Mouse (Mus musculus): ENCODE results near the gene Usp17le. TPM values are rescaled to one million over a fixed set of nuclear protein-coding genes. Genes with fewer than 3 reads are reported as not detected.
"Not testable (repeated sequence)": the region's sequence is repeated elsewhere in the genome, so short reads cannot be mapped to it uniquely, and the experiment has no call there.

Usp17le gene
- total RNA-seq (2012; rRNA removed): not detected in 2 replicates
- not detected for polyA plus RNA-seq (2012; ENCODE audit: insufficient read depth in 1 of 2, insufficient read length in 2 of 2, low read depth in 1 of 2, low replicate concordance in 2 of 2, missing spikeins in 1 of 2)

DNA sequence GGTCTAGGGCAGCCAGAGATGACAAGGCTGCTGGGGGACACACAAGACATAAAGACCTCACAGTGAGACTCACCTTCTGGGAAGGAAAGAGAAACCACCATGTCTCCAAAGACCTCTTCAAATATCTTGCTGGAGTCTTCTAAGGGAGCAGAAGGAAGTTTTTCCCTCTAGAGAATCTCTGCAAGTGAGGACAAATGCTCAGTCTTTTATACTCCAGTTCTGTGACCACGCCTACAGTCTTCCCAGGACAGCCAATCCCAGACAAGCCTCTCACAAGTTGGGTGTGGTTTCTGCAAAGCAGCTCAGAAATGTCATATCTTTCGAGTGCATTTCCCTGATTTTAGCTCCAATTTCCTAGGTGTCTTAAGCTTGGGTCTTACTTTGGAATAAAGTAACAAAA lies at the start of gene Usp17le:
Gene Usp17le (minus strand): TSS at position 101 of the 400 bp plus-strand sequence.
- H3K9me3 ChIP-seq (replicated peaks; ENCODE audit: insufficient read depth, low read length); H3K27me3 ChIP-seq (ENCODE audit: control insufficient read depth in 1 of 2, insufficient read depth in 2 of 2, low read length in 2 of 2); H3K4me3 ChIP-seq (ENCODE audit: control insufficient read depth in 1 of 2, insufficient read depth in 1 of 2, low read depth in 2 of 2, low read length in 2 of 2); H3K79me2 ChIP-seq (ENCODE audit: control insufficient read depth, insufficient read depth, low read length, poor library complexity); H3K27ac ChIP-seq (ENCODE audit: control insufficient read depth, low read depth, low read length); H3K9ac ChIP-seq (ENCODE audit: control insufficient read depth, low read depth, low read length, poor library complexity, severe bottlenecking); DNase-seq (ENCODE audit: low read depth, low spot score); H3K4me1 ChIP-seq (ENCODE audit: control insufficient read depth in 1 of 2, insufficient read depth in 2 of 2, low read length in 2 of 2); H3K36me3 ChIP-seq (ENCODE audit: control insufficient read depth in 1 of 2, insufficient read depth in 2 of 2, low read length in 2 of 2): not testable (repeated sequence)

DNA sequence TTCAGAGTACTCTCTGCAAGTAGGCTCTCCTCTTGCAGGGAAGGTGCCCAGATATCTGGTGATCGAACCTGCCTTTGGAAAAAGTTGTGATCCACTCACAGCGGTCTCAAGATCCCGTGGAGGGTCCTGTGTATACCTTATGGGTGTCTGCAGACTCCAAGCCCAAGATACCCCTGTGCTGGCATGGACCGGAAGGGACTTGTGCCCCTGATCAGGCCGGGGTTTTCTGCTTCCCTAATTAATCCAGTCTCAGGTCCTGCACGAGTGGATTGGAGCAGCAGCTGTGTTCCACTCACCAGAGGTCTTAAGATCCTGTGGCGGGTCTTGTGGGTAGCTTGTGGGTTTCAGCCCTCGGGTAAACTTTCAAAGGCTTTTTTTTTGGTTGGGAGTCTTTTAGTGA lies 33.1 kb upstream of the Usp17le start:
- H3K27ac ChIP-seq (ENCODE audit: control insufficient read depth, low read depth, low read length); H3K4me3 ChIP-seq (ENCODE audit: control insufficient read depth in 1 of 2, insufficient read depth in 1 of 2, low read depth in 2 of 2, low read length in 2 of 2); H3K79me2 ChIP-seq (ENCODE audit: control insufficient read depth, insufficient read depth, low read length, poor library complexity); H3K4me1 ChIP-seq (ENCODE audit: control insufficient read depth in 1 of 2, insufficient read depth in 2 of 2, low read length in 2 of 2); H3K9me3 ChIP-seq (replicated peaks; ENCODE audit: insufficient read depth, low read length); H3K27me3 ChIP-seq (ENCODE audit: control insufficient read depth in 1 of 2, insufficient read depth in 2 of 2, low read length in 2 of 2); H3K36me3 ChIP-seq (ENCODE audit: control insufficient read depth in 1 of 2, insufficient read depth in 2 of 2, low read length in 2 of 2); H3K9ac ChIP-seq (ENCODE audit: control insufficient read depth, low read depth, low read length, poor library complexity, severe bottlenecking); DNase-seq (ENCODE audit: low read depth, low spot score): not testable (repeated sequence)

DNA sequence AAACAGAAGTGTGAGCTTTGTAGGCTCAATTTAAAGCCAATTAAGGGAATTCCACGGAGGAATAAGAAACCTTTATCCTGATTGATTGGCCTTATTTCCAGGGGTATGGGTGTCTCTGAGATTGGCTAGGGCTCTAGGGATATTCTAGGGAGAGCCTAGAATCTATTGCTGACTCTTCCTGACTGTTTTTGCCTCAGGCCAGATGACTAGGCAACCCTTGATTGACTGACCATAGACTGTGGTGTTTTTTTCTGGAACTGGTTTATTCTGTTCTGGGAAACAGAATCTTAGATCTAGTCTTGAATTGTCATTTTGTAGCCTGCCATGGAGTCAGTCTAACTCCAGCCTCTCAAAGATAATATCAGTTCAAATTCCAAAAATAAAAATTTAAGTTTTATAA lies 13.5 kb upstream of the Usp17le start:
- TF ChIP-seq RCOR1 (IDR thresholded peaks at IDR 0.05; ENCODE audit: low read depth, low read length) (no peak), EP300 (IDR thresholded peaks at IDR 0.05; ENCODE audit: low read depth in 1 of 2, low read length in 2 of 2) (no peak), CHD1 (IDR thresholded peaks at IDR 0.05; ENCODE audit: low read depth, low read length) (no peak), MAX (IDR thresholded peaks at IDR 0.05; ENCODE audit: low read length) (no peak), GABPA (IDR thresholded peaks at IDR 0.05; ENCODE audit: low read depth, low read length) (no peak)
- H3K9me3 ChIP-seq (replicated peaks; ENCODE audit: insufficient read depth, low read length): no peaks in the 10 kb centered on the region
- no peaks in the 10 kb centered on the region for H3K4me1 ChIP-seq (ENCODE audit: control insufficient read depth in 1 of 2, insufficient read depth in 2 of 2, low read length in 2 of 2)
- no peak overlapping the region for H3K4me3 ChIP-seq (ENCODE audit: control insufficient read depth in 1 of 2, insufficient read depth in 1 of 2, low read depth in 2 of 2, low read length in 2 of 2)
- no peaks in the 10 kb centered on the region for H3K36me3 ChIP-seq (ENCODE audit: control insufficient read depth in 1 of 2, insufficient read depth in 2 of 2, low read length in 2 of 2)
- H3K27ac ChIP-seq (ENCODE audit: control insufficient read depth, low read depth, low read length): no peak overlapping the region
- DNase-seq (ENCODE audit: low read depth, low spot score): no peak
- H3K9ac ChIP-seq (ENCODE audit: control insufficient read depth, low read depth, low read length, poor library complexity, severe bottlenecking): no peak overlapping the region
- H3K27me3 ChIP-seq (ENCODE audit: control insufficient read depth in 1 of 2, insufficient read depth in 2 of 2, low read length in 2 of 2): no peaks in the 10 kb centered on the region
- H3K79me2 ChIP-seq (ENCODE audit: control insufficient read depth, insufficient read depth, low read length, poor library complexity): no peaks in the 10 kb centered on the region

Other genes with a start within 250 kb of the Usp17le start
- not detected in 2 replicates for gene Olfr651, start 227.3 kb downstream of the Usp17le start, total RNA-seq (2012; rRNA removed)
- gene Olfr651, start 227.3 kb downstream of the Usp17le start, polyA plus RNA-seq (2012; ENCODE audit: insufficient read depth in 1 of 2, insufficient read length in 2 of 2, low read depth in 1 of 2, low replicate concordance in 2 of 2, missing spikeins in 1 of 2): not detected
- gene Olfr652, start 216.6 kb downstream of the Usp17le start, total RNA-seq (2012; rRNA removed): not detected in 2 replicates
- gene Olfr652, start 216.6 kb downstream of the Usp17le start, polyA plus RNA-seq (2012; ENCODE audit: insufficient read depth in 1 of 2, insufficient read length in 2 of 2, low read depth in 1 of 2, low replicate concordance in 2 of 2, missing spikeins in 1 of 2): not detected
- not detected in 2 replicates for gene Olfr653, start 200.2 kb downstream of the Usp17le start, total RNA-seq (2012; rRNA removed)
- not detected for gene Olfr653, start 200.2 kb downstream of the Usp17le start, polyA plus RNA-seq (2012; ENCODE audit: insufficient read depth in 1 of 2, insufficient read length in 2 of 2, low read depth in 1 of 2, low replicate concordance in 2 of 2, missing spikeins in 1 of 2)
- gene Olfr654, start 190.4 kb downstream of the Usp17le start, total RNA-seq (2012; rRNA removed): not detected in 2 replicates
- not detected for gene Olfr654, start 190.4 kb downstream of the Usp17le start, polyA plus RNA-seq (2012; ENCODE audit: insufficient read depth in 1 of 2, insufficient read length in 2 of 2, low read depth in 1 of 2, low replicate concordance in 2 of 2, missing spikeins in 1 of 2)
- gene Olfr655, start 175.7 kb downstream of the Usp17le start, total RNA-seq (2012; rRNA removed): not detected in 2 replicates
- 1 to 10 TPM in 1 of 2 experiments, not detected in 1; 1.3 TPM for gene Olfr655, start 175.7 kb downstream of the Usp17le start, polyA plus RNA-seq (2012; ENCODE audit: insufficient read depth in 1 of 2, insufficient read length in 2 of 2, low read depth in 1 of 2, low replicate concordance in 2 of 2, missing spikeins in 1 of 2)
- gene Olfr656, start 163.5 kb downstream of the Usp17le start, total RNA-seq (2012; rRNA removed): not detected in 2 replicates
- gene Olfr656, start 163.5 kb downstream of the Usp17le start, polyA plus RNA-seq (2012; ENCODE audit: insufficient read depth in 1 of 2, insufficient read length in 2 of 2, low read depth in 1 of 2, low replicate concordance in 2 of 2, missing spikeins in 1 of 2): not detected
- not detected in 2 replicates for gene Olfr657, start 152.7 kb downstream of the Usp17le start, total RNA-seq (2012; rRNA removed)
- gene Olfr657, start 152.7 kb downstream of the Usp17le start, polyA plus RNA-seq (2012; ENCODE audit: insufficient read depth in 1 of 2, insufficient read length in 2 of 2, low read depth in 1 of 2, low replicate concordance in 2 of 2, missing spikeins in 1 of 2): not detected
- gene Olfr658, start 130.2 kb downstream of the Usp17le start, total RNA-seq (2012; rRNA removed): not detected in 2 replicates
- not detected for gene Olfr658, start 130.2 kb downstream of the Usp17le start, polyA plus RNA-seq (2012; ENCODE audit: insufficient read depth in 1 of 2, insufficient read length in 2 of 2, low read depth in 1 of 2, low replicate concordance in 2 of 2, missing spikeins in 1 of 2)
- gene Olfr659, start 110.7 kb downstream of the Usp17le start, total RNA-seq (2012; rRNA removed): not detected in 2 replicates
- gene Olfr659, start 110.7 kb downstream of the Usp17le start, polyA plus RNA-seq (2012; ENCODE audit: insufficient read depth in 1 of 2, insufficient read length in 2 of 2, low read depth in 1 of 2, low replicate concordance in 2 of 2, missing spikeins in 1 of 2): not detected
- not detected in 2 replicates for gene Olfr661, start 91.0 kb downstream of the Usp17le start, total RNA-seq (2012; rRNA removed)
- not detected for gene Olfr661, start 91.0 kb downstream of the Usp17le start, polyA plus RNA-seq (2012; ENCODE audit: insufficient read depth in 1 of 2, insufficient read length in 2 of 2, low read depth in 1 of 2, low replicate concordance in 2 of 2, missing spikeins in 1 of 2)
- not detected in 2 replicates for gene Usp17lb, start 65.1 kb upstream of the Usp17le start, total RNA-seq (2012; rRNA removed)
- gene Usp17lb, start 65.1 kb upstream of the Usp17le start, polyA plus RNA-seq (2012; ENCODE audit: insufficient read depth in 1 of 2, insufficient read length in 2 of 2, low read depth in 1 of 2, low replicate concordance in 2 of 2, missing spikeins in 1 of 2): not detected
- gene Usp17la, start 79.5 kb upstream of the Usp17le start, total RNA-seq (2012; rRNA removed): not detected in 2 replicates
- not detected for gene Usp17la, start 79.5 kb upstream of the Usp17le start, polyA plus RNA-seq (2012; ENCODE audit: insufficient read depth in 1 of 2, insufficient read length in 2 of 2, low read depth in 1 of 2, low replicate concordance in 2 of 2, missing spikeins in 1 of 2)
- not detected in 2 replicates for gene Olfr665, start 100.6 kb upstream of the Usp17le start, total RNA-seq (2012; rRNA removed)
- not detected for gene Olfr665, start 100.6 kb upstream of the Usp17le start, polyA plus RNA-seq (2012; ENCODE audit: insufficient read depth in 1 of 2, insufficient read length in 2 of 2, low read depth in 1 of 2, low replicate concordance in 2 of 2, missing spikeins in 1 of 2)
- not detected in 2 replicates for gene Olfr666, start 118.5 kb upstream of the Usp17le start, total RNA-seq (2012; rRNA removed)
- not detected for gene Olfr666, start 118.5 kb upstream of the Usp17le start, polyA plus RNA-seq (2012; ENCODE audit: insufficient read depth in 1 of 2, insufficient read length in 2 of 2, low read depth in 1 of 2, low replicate concordance in 2 of 2, missing spikeins in 1 of 2)
- not detected in 2 replicates for gene Olfr667, start 144.0 kb upstream of the Usp17le start, total RNA-seq (2012; rRNA removed)
- not detected for gene Olfr667, start 144.0 kb upstream of the Usp17le start, polyA plus RNA-seq (2012; ENCODE audit: insufficient read depth in 1 of 2, insufficient read length in 2 of 2, low read depth in 1 of 2, low replicate concordance in 2 of 2, missing spikeins in 1 of 2)
- not detected in 2 replicates for gene Olfr668, start 150.6 kb upstream of the Usp17le start, total RNA-seq (2012; rRNA removed)
- gene Olfr668, start 150.6 kb upstream of the Usp17le start, polyA plus RNA-seq (2012; ENCODE audit: insufficient read depth in 1 of 2, insufficient read length in 2 of 2, low read depth in 1 of 2, low replicate concordance in 2 of 2, missing spikeins in 1 of 2): not detected
- gene Olfr669, start 156.8 kb upstream of the Usp17le start, total RNA-seq (2012; rRNA removed): not detected in 2 replicates
- not detected for gene Olfr669, start 156.8 kb upstream of the Usp17le start, polyA plus RNA-seq (2012; ENCODE audit: insufficient read depth in 1 of 2, insufficient read length in 2 of 2, low read depth in 1 of 2, low replicate concordance in 2 of 2, missing spikeins in 1 of 2)
- gene Olfr670, start 185.2 kb upstream of the Usp17le start, total RNA-seq (2012; rRNA removed): not detected in 2 replicates
- not detected for gene Olfr670, start 185.2 kb upstream of the Usp17le start, polyA plus RNA-seq (2012; ENCODE audit: insufficient read depth in 1 of 2, insufficient read length in 2 of 2, low read depth in 1 of 2, low replicate concordance in 2 of 2, missing spikeins in 1 of 2)
- gene Olfr671, start 201.7 kb upstream of the Usp17le start, total RNA-seq (2012; rRNA removed): not detected in 2 replicates
- not detected for gene Olfr671, start 201.7 kb upstream of the Usp17le start, polyA plus RNA-seq (2012; ENCODE audit: insufficient read depth in 1 of 2, insufficient read length in 2 of 2, low read depth in 1 of 2, low replicate concordance in 2 of 2, missing spikeins in 1 of 2)
- not detected in 2 replicates for gene Olfr672, start 224.6 kb upstream of the Usp17le start, total RNA-seq (2012; rRNA removed)
- not detected for gene Olfr672, start 224.6 kb upstream of the Usp17le start, polyA plus RNA-seq (2012; ENCODE audit: insufficient read depth in 1 of 2, insufficient read length in 2 of 2, low read depth in 1 of 2, low replicate concordance in 2 of 2, missing spikeins in 1 of 2)

Data from MEL (cell line).